Mouse (Mus musculus) limb, embryonic 14.5 days (tissue): ENCODE results near the gene Tmem56. TPM values are rescaled to one million over a fixed set of nuclear protein-coding genes. Genes with fewer than 3 reads are reported as not detected.

ENCODE experiments used
- ATAC-seq: fragments of 200-750 bp; cut with Nextera tagmentation; 2 replicates; pipeline ENCODE4 v1.8.0; 2017; ENCODE audit warnings: low read depth, moderate number of reproducible peaks, moderate TSS enrichment; ENCODE audit not compliant: low FRiP score
- DNase-seq: peaks from one replicate; pipeline ENCODE4 v3.0.0-alpha.2; 2015; ENCODE audit warnings: low spot score
- H3K27ac ChIP-seq: fragments of 300-500 bp; sonication (generic); replicated peaks from 2 replicates; pipeline ENCODE4 v1.5.1; 2014; ENCODE audit warnings: low read depth, mild to moderate bottlenecking, low read length, moderate library complexity, mixed read lengths
- H3K27me3 ChIP-seq: fragments of 300-500 bp; sonication (generic); 2 replicates; pipeline ENCODE4 v1.6.1; 2014; ENCODE audit warnings: low read length, mixed read lengths; ENCODE audit not compliant: control insufficient read depth, insufficient read depth
- H3K36me3 ChIP-seq: fragments of 300-500 bp; sonication (generic); 2 replicates; pipeline ENCODE4 v1.6.1; 2014; ENCODE audit warnings: mild to moderate bottlenecking, low read length, moderate library complexity, mixed read lengths; ENCODE audit not compliant: control insufficient read depth, insufficient read depth
- H3K4me1 ChIP-seq: fragments of 300-500 bp; sonication (generic); 2 replicates; pipeline ENCODE4 v1.6.1; 2014; ENCODE audit warnings: antibody characterized with exemption, low read length, mixed read lengths; ENCODE audit not compliant: control insufficient read depth, insufficient read depth
- H3K4me2 ChIP-seq: fragments of 300-500 bp; sonication (generic); replicated peaks from 2 replicates; pipeline ENCODE4 v1.6.1; 2014; ENCODE audit warnings: low read depth, mild to moderate bottlenecking, low read length, moderate library complexity; ENCODE audit not compliant: severe bottlenecking
- H3K4me3 ChIP-seq: fragments of 300-500 bp; sonication (generic); replicated peaks from 2 replicates; pipeline ENCODE4 v1.5.1; 2014; ENCODE audit warnings: low read length
- H3K9ac ChIP-seq: fragments of 300-500 bp; sonication (generic); 2 replicates; pipeline ENCODE4 v1.6.1; 2014; ENCODE audit warnings: mild to moderate bottlenecking, low read depth, low read length, moderate library complexity; ENCODE audit not compliant: severe bottlenecking
- H3K9me3 ChIP-seq: fragments of 300-500 bp; sonication (generic); 2 replicates; pipeline ENCODE4 v1.6.1; 2016; ENCODE audit warnings: low read length; ENCODE audit not compliant: control insufficient read depth
- POLR2A ChIP-seq: fragments of 200-500 bp; IDR thresholded peaks from 2 replicates; pipeline ENCODE4 v1.8.0; 2012; ENCODE audit warnings: inconsistent platforms, mild to moderate bottlenecking, moderate library complexity, borderline replicate concordance; ENCODE audit not compliant: insufficient read depth, insufficient read length; ENCODE audit errors: extremely low read depth
- WGBS: fragments of 180-500 bp; shearing (Covaris S2); extraction: QIAGEN DNeasy Blood & Tissue Kit; methylation state at CpG from one replicate; pipeline ENCODE4 v1.1.7; 2014; 5-methylcytosine and 5-hydroxymethylcytosine counted together
- polyA plus RNA-seq, 2 experiments: library from polyadenylated mRNA; depleted of rRNA in 1 of 2; stranded (reverse) in 1 of 2; unstranded in 1 of 2; fragments of >200 nt; fragmentation: Nextera tagmentation in 1 of 2; extraction: Ambion mirVana in 1 of 2; gene quantifications; 2 replicates each; pipeline versions ENCODE4 v1.2.1 to v1.2.3; 2012 to 2014

Gene Tmem56
- polyA plus RNA-seq, 2 experiments, result 1.4 to 1.8 TPM

GRCm38 (mm10) chr3:121163271-121163819 lies 119.6 kb downstream of the Tmem56 start:
- no peaks in the 10 kb centered on the region for H3K36me3 ChIP-seq
- DNase-seq, result peak; percentile 35
- no peak overlapping the region for H3K4me2 ChIP-seq
- H3K27me3 ChIP-seq, result no peaks in the 10 kb centered on the region
- H3K27ac ChIP-seq, result no peak overlapping the region
- no peak for TF ChIP-seq POLR2A
- ATAC-seq, result no peak
- H3K4me3 ChIP-seq, result no peak overlapping the region
- H3K4me1 ChIP-seq, result no peaks in the 10 kb centered on the region
- H3K9me3 ChIP-seq, result no peaks in the 10 kb centered on the region
- H3K9ac ChIP-seq, result no peak overlapping the region
- WGBS, result 41% methylated on average over 7 of the region's 7 CpGs

DNA sequence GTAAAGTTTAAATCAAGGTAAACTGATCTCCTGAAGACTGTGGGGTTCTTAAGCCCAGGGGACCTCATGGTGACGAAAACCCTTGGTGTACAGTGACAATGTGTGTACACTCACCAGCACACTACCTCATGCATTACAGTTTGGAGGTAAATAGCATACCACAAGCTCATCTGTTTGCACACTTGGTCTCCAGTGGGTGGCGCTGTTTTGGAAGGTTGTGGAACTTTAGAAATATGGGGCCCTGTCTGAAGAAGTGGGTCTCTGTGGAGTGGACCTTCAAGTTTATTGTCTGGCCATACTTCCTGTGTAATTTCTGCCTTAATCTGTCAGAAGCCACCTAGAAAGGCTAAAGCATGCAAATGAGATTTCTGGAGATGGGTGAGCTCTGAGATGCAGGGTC lies 121.2 kb downstream of the Tmem56 start:
- Histone ChIP-seq H3K27ac (no peak overlapping the region), H3K36me3 (no peaks in the 10 kb centered on the region), H3K4me1 (peaks cover 2% of the 10 kb centered on the region), H3K9ac (no peak overlapping the region), H3K4me2 (no peak overlapping the region), H3K27me3 (no peaks in the 10 kb centered on the region), H3K9me3 (no peaks in the 10 kb centered on the region), H3K4me3 (no peak overlapping the region)
- DNase-seq (no peak), ATAC-seq (no peak)
- 41% methylated on average over 2 of the region's 2 CpGs for WGBS
- no peak for TF ChIP-seq POLR2A

DNA sequence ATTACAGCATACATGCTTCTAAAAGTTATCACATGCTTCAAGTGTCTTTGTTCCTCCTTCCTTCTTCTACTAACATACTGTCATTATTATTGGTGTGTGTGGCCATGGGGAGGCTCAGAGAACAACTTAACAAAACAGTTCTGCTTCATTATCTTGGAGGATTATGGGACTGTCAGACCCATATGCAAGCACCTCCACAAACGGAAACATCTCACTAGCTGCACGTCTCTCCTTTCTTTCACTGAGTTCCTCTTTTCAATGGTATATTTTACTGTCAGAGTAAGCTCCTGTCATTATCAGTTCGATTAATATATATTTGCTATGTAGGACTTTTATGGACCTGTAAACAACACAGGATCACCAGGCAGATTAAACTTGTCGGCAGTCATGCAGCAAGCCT lies 122.5 kb downstream of the Tmem56 start:
- no peak overlapping the region for H3K4me3 ChIP-seq
- no peak for TF ChIP-seq POLR2A
- H3K36me3 ChIP-seq, result no peaks in the 10 kb centered on the region
- DNase-seq, result no peak
- no peak overlapping the region for H3K27ac ChIP-seq
- H3K27me3 ChIP-seq, result no peaks in the 10 kb centered on the region
- no peak overlapping the region for H3K9ac ChIP-seq
- H3K4me1 ChIP-seq, result peaks cover 8% of the 10 kb centered on the region
- ATAC-seq, result no peak
- 52% methylated on average over 4 of the region's 4 CpGs for WGBS
- no peak overlapping the region for H3K4me2 ChIP-seq
- H3K9me3 ChIP-seq, result no peaks in the 10 kb centered on the region

GRCm38 (mm10) chr3:121159566-121159965 lies 123.3 kb downstream of the Tmem56 start:
- 0 out of 2 replicates have a peak, but pooled peaks have one; percentile 5 for ATAC-seq
- no peak for TF ChIP-seq POLR2A
- no peak for DNase-seq

DNA sequence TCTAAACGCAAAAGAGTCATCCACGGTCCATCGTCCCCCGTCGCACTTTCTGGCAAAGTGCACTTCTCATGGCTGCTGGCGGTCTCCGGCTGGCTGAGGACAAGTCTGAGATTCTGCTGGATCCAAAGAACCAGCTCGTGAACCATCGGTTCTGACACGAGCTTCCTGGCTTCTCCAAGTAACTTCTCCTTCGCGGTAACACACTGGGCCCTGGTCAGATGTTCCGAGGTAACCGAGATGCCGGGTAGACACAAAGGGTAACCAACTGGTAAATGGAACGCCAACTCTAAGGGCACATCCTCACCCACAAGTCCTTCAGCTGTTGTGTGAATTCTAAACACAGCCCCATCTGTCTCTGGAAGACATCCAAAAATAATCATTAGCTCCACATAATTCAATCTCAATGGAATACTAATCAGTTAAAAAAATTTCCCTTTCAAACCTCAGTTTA lies 124.0 kb downstream of the Tmem56 start:
- 90% methylated on average over 16 of the region's 16 CpGs for WGBS
- Histone ChIP-seq H3K27me3 (no peaks in the 10 kb centered on the region), H3K9ac (no peak overlapping the region), H3K9me3 (no peaks in the 10 kb centered on the region), H3K27ac (no peak overlapping the region), H3K4me2 (no peak overlapping the region), H3K4me3 (no peak overlapping the region), H3K4me1 (peaks cover 8% of the 10 kb centered on the region), H3K36me3 (no peaks in the 10 kb centered on the region)
- no peak for TF ChIP-seq POLR2A
- DNase-seq (no peak), ATAC-seq (no peak)

More at GRCm38 (mm10) chr3:121159566-121159965, 123.3 kb downstream of the Tmem56 start:
- Histone ChIP-seq H3K27ac (no peak overlapping the region), H3K9ac (no peak overlapping the region), H3K27me3 (no peaks in the 10 kb centered on the region), H3K4me1 (peaks cover 8% of the 10 kb centered on the region), H3K4me3 (no peak overlapping the region), H3K9me3 (no peaks in the 10 kb centered on the region), H3K4me2 (no peak overlapping the region), H3K36me3 (no peaks in the 10 kb centered on the region)
- 79% methylated on average over 10 of the region's 10 CpGs for WGBS
